8 mouse cellular contexts compared by ENCODE assay signal in genomic region chr16:54983759-54984218, GRCm38 (mm10).
A peak's percentile ranks its signal among the peaks of the same experiment; 100 is the strongest.
DNase-seq lines count a peak whose midpoint lies in the region; ATAC-seq and TF ChIP-seq lines count a peak whose summit lies in the region.

No protein-coding gene starts in this region.

- no peak overlapping the region for H3K27ac ChIP-seq in intestine, postnatal 0 days (ENCODE audit: low read depth, low read length)
- no peak overlapping the region for H3K27ac ChIP-seq in limb, embryonic 11.5 days (replicated peaks; ENCODE audit: low read depth, low read length)

- H3K9ac ChIP-seq in intestine, postnatal 0 days (ENCODE audit: low read depth, low read length): no peak overlapping the region
- no peak overlapping the region for H3K9ac ChIP-seq in limb, embryonic 11.5 days (ENCODE audit: low read length)

- H3K79me2 ChIP-seq in myocyte (ENCODE audit: control insufficient read depth, insufficient read depth): no peaks in the 10 kb centered on the region

- no peaks in the 10 kb centered on the region for H3K27me3 ChIP-seq in intestine, postnatal 0 days (replicated peaks; ENCODE audit: control insufficient read depth, insufficient read depth, low read length)
- no peaks in the 10 kb centered on the region for H3K27me3 ChIP-seq in limb, embryonic 11.5 days (ENCODE audit: control insufficient read depth, insufficient read depth, low read length)
- no peaks in the 10 kb centered on the region for H3K27me3 ChIP-seq in myocyte (ENCODE audit: control insufficient read depth, insufficient read depth, insufficient read length)

- no peak for TF ChIP-seq POLR2A in myocyte (IDR thresholded peaks at IDR 0.05; ENCODE audit: insufficient read length, low read depth)

- H3K4me3 ChIP-seq in intestine, postnatal 0 days (ENCODE audit: low read depth, low read length): no peak overlapping the region
- H3K4me3 ChIP-seq in limb, embryonic 11.5 days (ENCODE audit: low read depth, low read length): no peak overlapping the region
- H3K4me3 ChIP-seq in myocyte: no peak overlapping the region

- peak; percentile 42 for DNase-seq in urinary bladder, postnatal 14 days (ENCODE audit: low spot score)
- no peak for DNase-seq in urinary bladder, postnatal 4 days (ENCODE audit: low spot score in 2 of 2)
- peak; percentile 11 for DNase-seq in cerebellum, adult 9-10 months
- DNase-seq in limb, embryonic 11.5 days (ENCODE audit: low spot score): peak; percentile 78
- peak; percentile 12 for DNase-seq in yolk sac, embryonic 10.5 days (ENCODE audit: low spot score)

- TF ChIP-seq CTCF in intestine, postnatal 0 days (IDR thresholded peaks at IDR 0.05; ENCODE audit: low read depth): peak; percentile 87

- H3K4me1 ChIP-seq in intestine, postnatal 0 days (replicated peaks; ENCODE audit: control insufficient read depth, insufficient read depth, low read length): no peaks in the 10 kb centered on the region
- H3K4me1 ChIP-seq in limb, embryonic 11.5 days (ENCODE audit: control insufficient read depth, insufficient read depth, low read length): no peaks in the 10 kb centered on the region

- H3ac ChIP-seq in myocyte (ENCODE audit: control insufficient read depth, insufficient read length): no peak overlapping the region

- 6% methylated on average over 9 of the region's 9 CpGs for WGBS in intestine, postnatal 0 days
- WGBS in limb, embryonic 11.5 days: 3% methylated on average over 9 of the region's 9 CpGs

- H3K4me2 ChIP-seq in intestine, postnatal 0 days (replicated peaks; ENCODE audit: low read depth): no peak overlapping the region; the same call in 1 of the 2 replicates
- peak overlapping the region; percentile 17; the same call in 1 of the 2 replicates for H3K4me2 ChIP-seq in limb, embryonic 11.5 days (ENCODE audit: low read depth, severe bottlenecking)
- peak overlapping the region; percentile 19 for H3K4me2 ChIP-seq in myocyte (ENCODE audit: low read depth)

- H3K9me3 ChIP-seq in intestine, postnatal 0 days (ENCODE audit: control insufficient read depth): no peaks in the 10 kb centered on the region
- no peaks in the 10 kb centered on the region for H3K9me3 ChIP-seq in limb, embryonic 11.5 days (ENCODE audit: control insufficient read depth, low read length)

- peak; percentile 96 for ATAC-seq in frontal cortex, adult (ENCODE audit: low TSS enrichment)
- no peak for ATAC-seq in intestine, postnatal 0 days
- ATAC-seq in limb, embryonic 11.5 days (ENCODE audit: insufficient number of reproducible peaks, low FRiP score, low TSS enrichment, low read depth): 0 out of 2 replicates have a peak, but pooled peaks have one; percentile 54

- H3K36me3 ChIP-seq in intestine, postnatal 0 days (ENCODE audit: control insufficient read depth, insufficient read depth): no peaks in the 10 kb centered on the region
- no peaks in the 10 kb centered on the region for H3K36me3 ChIP-seq in limb, embryonic 11.5 days (ENCODE audit: control insufficient read depth, insufficient read depth, low read length)
- no peaks in the 10 kb centered on the region for H3K36me3 ChIP-seq in myocyte (ENCODE audit: control insufficient read depth, insufficient read depth)

TF ChIP-seq in myocyte, 11 proteins besides CTCF, POLR2A, EP300 and RAD21:
- no peak for TF ChIP-seq MYOG (IDR thresholded peaks at IDR 0.05; ENCODE audit: control insufficient read depth in 1 of 3, insufficient read depth in 1 of 3, insufficient read length in 2 of 3, low read depth in 2 of 3)
- no peak for TF ChIP-seq MYOD1 (IDR thresholded peaks at IDR 0.05; ENCODE audit: control insufficient read depth in 1 of 3, insufficient read length in 2 of 3, low read depth in 2 of 3)
- TF ChIP-seq SRF (IDR thresholded peaks at IDR 0.05; ENCODE audit: control insufficient read depth, insufficient read length, low read depth): no peak
- TF ChIP-seq REST (IDR thresholded peaks at IDR 0.05; ENCODE audit: insufficient read depth, insufficient read length): no peak
- TF ChIP-seq TCF12 (IDR thresholded peaks at IDR 0.05; ENCODE audit: insufficient read depth, poor library complexity, severe bottlenecking): no peak
- no peak for TF ChIP-seq MAX (IDR thresholded peaks at IDR 0.05; ENCODE audit: low read depth)
- no peak for TF ChIP-seq TCF3 (IDR thresholded peaks at IDR 0.05; ENCODE audit: insufficient read length, low read depth)
- TF ChIP-seq E2F4 (IDR thresholded peaks at IDR 0.05; ENCODE audit: insufficient read depth): no peak
- TF ChIP-seq POLR2AphosphoS2 (IDR thresholded peaks at IDR 0.05; ENCODE audit: insufficient read length, low read depth): no peak
- no peak for TF ChIP-seq CEBPB (IDR thresholded peaks at IDR 0.05; ENCODE audit: insufficient read depth, poor library complexity, severe bottlenecking)
- no peak for TF ChIP-seq USF1 (IDR thresholded peaks at IDR 0.05; ENCODE audit: low read depth)

Comparison
In these comparisons a context has a peak if more than half of its experiments do, and no peak if none do; other contexts are left out.
1. DNase-seq: peak in urinary bladder, postnatal 14 days (single experiment), cerebellum, adult 9-10 months (single experiment), limb, embryonic 11.5 days (single experiment) and yolk sac, embryonic 10.5 days (single experiment); none in urinary bladder, postnatal 4 days (0 of 2).